14 mouse cellular contexts compared by ENCODE assay signal in the genomic region with DNA sequence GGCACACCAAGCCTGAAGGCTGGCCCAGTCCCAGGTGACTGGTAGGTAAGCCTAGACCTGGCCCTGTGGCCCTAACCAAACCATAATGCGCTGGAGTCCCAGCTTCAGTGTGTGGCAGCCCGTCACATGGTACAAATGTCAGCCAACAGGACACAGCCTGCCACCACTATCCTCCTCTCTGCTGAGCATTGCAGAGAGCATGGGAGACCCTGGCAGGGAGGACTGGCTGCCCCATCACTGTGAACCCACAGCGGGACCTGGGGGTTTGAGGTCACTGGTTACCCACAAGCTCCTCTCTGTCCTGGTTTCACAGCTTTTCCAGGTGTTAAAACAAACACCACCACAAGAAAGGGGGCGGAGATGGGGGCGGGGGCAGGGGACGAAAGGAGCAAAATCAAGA. TPM values are rescaled to one million over a fixed set of nuclear protein-coding genes. Genes with fewer than 3 reads are reported as not detected.
"Had no signal": no experiment of that assay in that cellular context is flagged by ENCODE, and none has a peak within 500 bp of the region (broad histone marks: within the 10 kb centered on the region; RNA-seq: fewer than 3 reads in every experiment).

No protein-coding gene starts in this region.

- H3K4me1 ChIP-seq: limb, embryonic 15.5 days; midbrain, embryonic 12.5 days had no signal

- ATAC-seq: liver, embryonic 12.5 days; midbrain, embryonic 16.5 days had no signal

- H3K4me2 ChIP-seq: limb, embryonic 15.5 days; liver, embryonic 12.5 days; lung, embryonic 14.5 days; midbrain, embryonic 12.5 days had no signal

- H3K4me3 ChIP-seq: left cerebral cortex, adult 2 months; limb, embryonic 15.5 days; liver, embryonic 12.5 days; midbrain, embryonic 12.5 days had no signal

- H3K27ac ChIP-seq: left cerebral cortex, adult 2 months; limb, embryonic 15.5 days; liver, embryonic 12.5 days; midbrain, embryonic 12.5 days had no signal

- H3K9me3 ChIP-seq: limb, embryonic 15.5 days; liver, embryonic 12.5 days; midbrain, embryonic 12.5 days had no signal

- H3K36me3 ChIP-seq: limb, embryonic 15.5 days; liver, embryonic 12.5 days; midbrain, embryonic 12.5 days had no signal

- H3K27me3 ChIP-seq: limb, embryonic 15.5 days; liver, embryonic 12.5 days; midbrain, embryonic 12.5 days had no signal

- H3K9ac ChIP-seq: limb, embryonic 15.5 days; liver, embryonic 12.5 days; lung, embryonic 14.5 days; midbrain, embryonic 12.5 days had no signal

- DNase-seq: kidney, adult 11 months; kidney, adult 9 months; kidney, postnatal 14 days; lung, embryonic 14.5 days; lung, postnatal 10 days; lung, postnatal 4 days; right cerebral cortex, adult 18-20 months; right cerebral cortex, postnatal 25 days had no signal

RNA-seq across cellular contexts. Expression of gene Cass4, which starts 3.3 kb away (rescaled TPM):
- total RNA-seq: megakaryocyte-erythroid progenitor cell, adult 5-6 weeks had no signal
